Mouse (Mus musculus): Measurements from ENCODE around the gene Apc2. TPM values are rescaled to one million over a fixed set of nuclear protein-coding genes. Genes with fewer than 3 reads are reported as not detected.

The Apc2 gene
- polyA plus RNA-seq, 1 experiment from 2014 or later: 2.4 TPM

GRCm38 (mm10) chr10:80265149-80265486, 30.7 kb upstream of the Apc2 start:
- H3K4me3 ChIP-seq (replicated peaks): peak overlapping the region; percentile 98
- peaks cover 25% of the 10 kb centered on the region for H3K36me3 ChIP-seq
- peak overlapping the region; percentile 82 for H3K27ac ChIP-seq
- peaks cover 63% of the 10 kb centered on the region for H3K4me1 ChIP-seq
- 0% methylated on average over 18 of the region's 18 CpGs for WGBS
- ATAC-seq (replicated peaks; ENCODE audit: low FRiP score): no peak
- H3K27me3 ChIP-seq: no peaks in the 10 kb centered on the region
- H3K4me2 ChIP-seq: peak overlapping the region; percentile 83
- H3K9me3 ChIP-seq (replicated peaks): no peaks in the 10 kb centered on the region
- H3K9ac ChIP-seq: peak overlapping the region; percentile 100

GRCm38 (mm10) chr10:80270099-80270498, 25.7 kb upstream of the Apc2 start:
- H3K9ac ChIP-seq: no peak overlapping the region
- H3K4me2 ChIP-seq: no peak overlapping the region
- H3K4me3 ChIP-seq (replicated peaks): no peak overlapping the region
- 0 out of 2 replicates have a peak overlapping the region, but pooled peaks have one; percentile 34 for H3K27ac ChIP-seq
- peaks cover 66% of the 10 kb centered on the region for H3K4me1 ChIP-seq
- WGBS: 93% methylated on average over 2 of the region's 2 CpGs
- no peaks in the 10 kb centered on the region for H3K9me3 ChIP-seq (replicated peaks)
- H3K27me3 ChIP-seq: no peaks in the 10 kb centered on the region
- ATAC-seq (replicated peaks; ENCODE audit: low FRiP score): no peak
- peaks cover 66% of the 10 kb centered on the region for H3K36me3 ChIP-seq

- ATAC-seq (replicated peaks; ENCODE audit: low FRiP score): no peak
- Histone ChIP-seq H3K36me3 (peaks cover 72% of the 10 kb centered on the region), H3K27ac (0 out of 2 replicates have a peak overlapping the region, but pooled peaks have one; percentile 34), H3K4me1 (peaks cover 63% of the 10 kb centered on the region), H3K4me2 (no peak overlapping the region), H3K27me3 (no peaks in the 10 kb centered on the region), H3K9ac (no peak overlapping the region), H3K4me3 (replicated peaks) (no peak overlapping the region), H3K9me3 (replicated peaks) (no peaks in the 10 kb centered on the region)
- 78% methylated on average over 6 of the region's 6 CpGs for WGBS
Observed at GRCm38 (mm10) chr10:80270734-80271181, 25.0 kb upstream of the Apc2 start.

- no peak overlapping the region for H3K4me2 ChIP-seq
- H3K4me1 ChIP-seq: peaks cover 57% of the 10 kb centered on the region
- H3K36me3 ChIP-seq: peaks cover 78% of the 10 kb centered on the region
- H3K27ac ChIP-seq: no peak overlapping the region
- H3K9me3 ChIP-seq (replicated peaks): no peaks in the 10 kb centered on the region
- no peaks in the 10 kb centered on the region for H3K27me3 ChIP-seq
- no peak for ATAC-seq (replicated peaks; ENCODE audit: low FRiP score)
- H3K4me3 ChIP-seq (replicated peaks): no peak overlapping the region
- WGBS: 82% methylated on average over 5 of the region's 5 CpGs
- H3K9ac ChIP-seq: no peak overlapping the region
Observed at GRCm38 (mm10) chr10:80271186-80271843, 24.5 kb upstream of the Apc2 start.

GRCm38 (mm10) chr10:80271870-80272585, 23.7 kb upstream of the Apc2 start:
- Histone ChIP-seq H3K4me1 (peaks cover 50% of the 10 kb centered on the region), H3K36me3 (peaks cover 83% of the 10 kb centered on the region), H3K4me3 (replicated peaks) (no peak overlapping the region), H3K27me3 (no peaks in the 10 kb centered on the region), H3K9me3 (replicated peaks) (no peaks in the 10 kb centered on the region), H3K27ac (no peak overlapping the region), H3K9ac (no peak overlapping the region), H3K4me2 (no peak overlapping the region)
- ATAC-seq (replicated peaks; ENCODE audit: low FRiP score): no peak
- 87% methylated on average over 8 of the region's 8 CpGs for WGBS

GRCm38 (mm10) chr10:80273847-80274246, 21.9 kb upstream of the Apc2 start:
- Histone ChIP-seq H3K4me1 (peaks cover 34% of the 10 kb centered on the region), H3K9ac (no peak overlapping the region), H3K9me3 (replicated peaks) (no peaks in the 10 kb centered on the region), H3K27me3 (no peaks in the 10 kb centered on the region), H3K36me3 (peaks cover 87% of the 10 kb centered on the region), H3K4me3 (replicated peaks) (no peak overlapping the region), H3K27ac (no peak overlapping the region), H3K4me2 (no peak overlapping the region)
- no peak for ATAC-seq (replicated peaks; ENCODE audit: low FRiP score)
- WGBS: 92% methylated on average over 3 of the region's 3 CpGs

GRCm38 (mm10) chr10:80276238-80276637, 19.5 kb upstream of the Apc2 start:
- no peak overlapping the region for H3K27ac ChIP-seq
- H3K4me1 ChIP-seq: peaks cover 26% of the 10 kb centered on the region
- no peak for ATAC-seq (replicated peaks; ENCODE audit: low FRiP score)
- no peak overlapping the region for H3K4me2 ChIP-seq
- no peaks in the 10 kb centered on the region for H3K27me3 ChIP-seq
- no peaks in the 10 kb centered on the region for H3K9me3 ChIP-seq (replicated peaks)
- no peak overlapping the region for H3K4me3 ChIP-seq (replicated peaks)
- no peak overlapping the region for H3K9ac ChIP-seq
- WGBS: 85% methylated on average over 5 of the region's 5 CpGs
- peaks cover 91% of the 10 kb centered on the region for H3K36me3 ChIP-seq

GRCm38 (mm10) chr10:80278390-80278789, 17.4 kb upstream of the Apc2 start:
- Histone ChIP-seq H3K9me3 (replicated peaks) (no peaks in the 10 kb centered on the region), H3K27ac (no peak overlapping the region), H3K36me3 (peaks cover 99% of the 10 kb centered on the region), H3K9ac (no peak overlapping the region), H3K27me3 (no peaks in the 10 kb centered on the region), H3K4me3 (replicated peaks) (no peak overlapping the region), H3K4me1 (peaks cover 26% of the 10 kb centered on the region), H3K4me2 (no peak overlapping the region)
- WGBS: 85% methylated on average over 9 of the region's 9 CpGs
- ATAC-seq (replicated peaks; ENCODE audit: low FRiP score): no peak

GRCm38 (mm10) chr10:80279273-80279672, 16.5 kb upstream of the Apc2 start:
- H3K27me3 ChIP-seq: no peaks in the 10 kb centered on the region
- WGBS: 84% methylated on average over 12 of the region's 12 CpGs
- H3K4me2 ChIP-seq: no peak overlapping the region
- H3K4me1 ChIP-seq: peaks cover 21% of the 10 kb centered on the region
- no peaks in the 10 kb centered on the region for H3K9me3 ChIP-seq (replicated peaks)
- ATAC-seq (replicated peaks; ENCODE audit: low FRiP score): no peak
- H3K36me3 ChIP-seq: peaks cover 99% of the 10 kb centered on the region
- no peak overlapping the region for H3K27ac ChIP-seq
- no peak overlapping the region for H3K9ac ChIP-seq
- no peak overlapping the region for H3K4me3 ChIP-seq (replicated peaks)

GRCm38 (mm10) chr10:80281304-80281703, 14.5 kb upstream of the Apc2 start:
- peak overlapping the region; percentile 81 for H3K27ac ChIP-seq
- no peak overlapping the region for H3K9ac ChIP-seq
- H3K27me3 ChIP-seq: no peaks in the 10 kb centered on the region
- H3K36me3 ChIP-seq: peaks cover 97% of the 10 kb centered on the region
- peak; percentile 55 for ATAC-seq (replicated peaks; ENCODE audit: low FRiP score)
- 67% methylated on average over 7 of the region's 7 CpGs for WGBS
- H3K9me3 ChIP-seq (replicated peaks): no peaks in the 10 kb centered on the region
- peaks cover 27% of the 10 kb centered on the region for H3K4me1 ChIP-seq
- no peak overlapping the region for H3K4me2 ChIP-seq
- no peak overlapping the region for H3K4me3 ChIP-seq (replicated peaks)

- Histone ChIP-seq H3K36me3 (peaks cover 97% of the 10 kb centered on the region), H3K9me3 (replicated peaks) (no peaks in the 10 kb centered on the region), H3K4me3 (replicated peaks) (no peak overlapping the region), H3K27me3 (no peaks in the 10 kb centered on the region), H3K4me1 (peaks cover 27% of the 10 kb centered on the region), H3K4me2 (no peak overlapping the region), H3K27ac (peak overlapping the region; percentile 81), H3K9ac (no peak overlapping the region)
- 74% methylated on average over 8 of the region's 8 CpGs for whole genome bisulfite sequencing
- peak; percentile 53 for ATAC-seq (replicated peaks; ENCODE audit: low FRiP score)
Observed at GRCm38 (mm10) chr10:80281921-80282371, 13.8 kb upstream of the Apc2 start.

Measured in kidney, embryonic 15.5 days (tissue).